Mouse (Mus musculus) limb, embryonic 10.5 days (tissue): ENCODE measurements around the gene G6pc3. TPM values are rescaled to one million over a fixed set of nuclear protein-coding genes. Genes with fewer than 3 reads are reported as not detected.

Experiments used
- DNase-seq: peaks from one replicate; pipeline ENCODE4 v3.0.0-alpha.2; 2017; ENCODE audit warnings: low spot score
- H3K27ac ChIP-seq: fragments of 300-500 bp; sonication (generic); 2 replicates; pipeline ENCODE4 v1.5.1; 2016; ENCODE audit warnings: mild to moderate bottlenecking
- H3K27me3 ChIP-seq: fragments of 300-500 bp; sonication (generic); 2 replicates; pipeline ENCODE4 v1.6.1; 2016; ENCODE audit warnings: low read depth, mild to moderate bottlenecking; ENCODE audit not compliant: poor library complexity, severe bottlenecking
- H3K36me3 ChIP-seq: fragments of 300-500 bp; sonication (generic); 2 replicates; pipeline ENCODE4 v1.6.1; 2016; ENCODE audit warnings: mild to moderate bottlenecking, moderate library complexity
- H3K4me1 ChIP-seq: fragments of 300-500 bp; sonication (generic); 2 replicates; pipeline ENCODE4 v1.6.1; 2016
- H3K4me3 ChIP-seq: fragments of 300-500 bp; sonication (generic); 2 replicates; pipeline ENCODE4 v1.5.1; 2016; ENCODE audit warnings: mild to moderate bottlenecking, moderate library complexity
- H3K9me3 ChIP-seq: fragments of 300-500 bp; sonication (generic); replicated peaks from 2 replicates; pipeline ENCODE4 v1.6.1; 2016; ENCODE audit warnings: mild to moderate bottlenecking
- WGBS: fragments of 180-500 bp; shearing (Covaris S2); methylation state at CpG from one replicate; pipeline ENCODE4 v1.1.7; 2016; 5-methylcytosine and 5-hydroxymethylcytosine counted together
- polyA plus RNA-seq: library from polyadenylated mRNA; unstranded; fragments of >200 nt; fragmentation: Nextera tagmentation; extraction: Ambion mirVana; gene quantifications from 2 replicates; pipeline ENCODE4 v1.2.1, GENCODE M21; 2016

Gene G6pc3
- polyA plus RNA-seq, 1 experiment from 2014 or later: 41.4 TPM

DNA sequence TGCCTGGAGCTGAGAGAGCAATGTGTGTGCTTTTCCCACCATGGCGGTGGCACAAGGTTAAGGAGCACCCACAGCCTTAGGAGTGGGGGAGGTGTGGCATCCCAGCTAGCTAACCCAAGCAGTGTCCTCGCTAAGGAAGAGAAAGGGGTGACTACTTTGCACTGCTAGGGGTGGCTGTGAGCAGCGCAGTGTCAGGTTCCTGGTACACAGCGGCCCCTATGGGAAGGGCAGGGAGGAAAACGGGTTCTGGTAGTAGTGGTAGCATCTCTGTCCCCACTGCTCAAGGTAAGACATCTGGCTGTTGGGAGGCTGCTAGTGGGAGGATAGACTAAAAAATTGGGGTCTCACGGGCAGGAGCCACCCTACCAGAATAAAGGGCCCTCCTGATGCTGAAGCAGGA lies 8.8 kb downstream of the G6pc3 start:
- no peaks in the 10 kb centered on the region for H3K27me3 ChIP-seq

DNA sequence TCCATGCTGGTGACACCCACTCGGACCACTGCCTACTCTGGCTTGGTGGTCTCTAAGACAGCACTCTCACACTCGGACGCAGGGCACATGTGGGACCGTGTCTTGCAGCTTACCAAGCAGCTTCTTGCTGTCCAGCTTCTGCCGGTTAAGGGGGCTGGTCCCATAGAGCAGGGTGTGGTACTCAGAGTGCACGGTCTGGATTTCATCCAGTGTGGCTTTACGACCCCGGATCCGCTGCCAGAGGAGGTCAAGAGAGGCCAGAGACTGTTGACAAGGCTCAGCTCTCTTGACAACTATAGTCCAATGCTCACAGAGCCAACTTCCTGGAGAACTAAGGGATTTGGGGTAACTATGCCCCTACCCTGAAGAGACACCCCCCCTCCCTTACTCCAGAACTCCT lies 10.4 kb downstream of the G6pc3 start:
- H3K4me1 ChIP-seq: peaks cover 31% of the 10 kb centered on the region

More for the DNA sequence above, 8.8 kb downstream of the G6pc3 start:
- Histone ChIP-seq H3K27ac (no peak overlapping the region), H3K9me3 (no peaks in the 10 kb centered on the region), H3K4me1 (peaks cover 31% of the 10 kb centered on the region), H3K4me3 (no peak overlapping the region), H3K36me3 (peaks cover 98% of the 10 kb centered on the region)
- WGBS: 61% methylated on average over 6 of the region's 6 CpGs
- DNase-seq: no peak

DNA sequence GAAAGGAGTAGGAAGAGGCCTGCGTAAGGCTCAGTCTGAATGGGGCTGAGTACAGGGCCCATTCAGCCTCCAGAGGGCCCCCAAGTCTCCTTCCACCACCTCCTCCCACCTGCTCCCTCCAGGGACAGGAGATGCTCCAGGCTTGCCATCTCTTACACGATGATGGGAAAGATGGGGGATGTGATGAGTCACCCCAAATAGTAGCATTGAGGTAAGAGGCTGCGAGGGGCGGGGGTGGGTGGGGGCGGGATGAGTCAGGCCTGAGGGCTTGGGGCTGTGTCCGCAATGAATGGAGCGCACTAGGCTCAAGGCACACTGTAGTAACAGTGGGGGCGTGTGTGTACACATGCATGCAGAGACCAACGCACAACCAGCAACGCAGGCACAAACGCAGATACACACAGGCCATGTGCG lies 12.0 kb downstream of the G6pc3 start:
- no peaks in the 10 kb centered on the region for H3K9me3 ChIP-seq
- H3K27ac ChIP-seq: peak overlapping the region; percentile 37; the same call in 1 of the 2 replicates
- H3K4me3 ChIP-seq: no peak overlapping the region
- peaks cover 33% of the 10 kb centered on the region for H3K4me1 ChIP-seq
- H3K27me3 ChIP-seq: peaks cover 4% of the 10 kb centered on the region
- DNase-seq: no peak
- H3K36me3 ChIP-seq: peaks cover 98% of the 10 kb centered on the region
- 80% methylated on average over 12 of the region's 12 CpGs for WGBS

More for the DNA sequence above, 10.4 kb downstream of the G6pc3 start:
- Histone ChIP-seq H3K4me3 (no peak overlapping the region), H3K36me3 (peaks cover 98% of the 10 kb centered on the region), H3K9me3 (no peaks in the 10 kb centered on the region), H3K27ac (peak overlapping the region; percentile 37; the same call in 1 of the 2 replicates), H3K27me3 (no peaks in the 10 kb centered on the region)
- DNase-seq: no peak
- 25% methylated on average over 9 of the region's 9 CpGs for WGBS

DNA sequence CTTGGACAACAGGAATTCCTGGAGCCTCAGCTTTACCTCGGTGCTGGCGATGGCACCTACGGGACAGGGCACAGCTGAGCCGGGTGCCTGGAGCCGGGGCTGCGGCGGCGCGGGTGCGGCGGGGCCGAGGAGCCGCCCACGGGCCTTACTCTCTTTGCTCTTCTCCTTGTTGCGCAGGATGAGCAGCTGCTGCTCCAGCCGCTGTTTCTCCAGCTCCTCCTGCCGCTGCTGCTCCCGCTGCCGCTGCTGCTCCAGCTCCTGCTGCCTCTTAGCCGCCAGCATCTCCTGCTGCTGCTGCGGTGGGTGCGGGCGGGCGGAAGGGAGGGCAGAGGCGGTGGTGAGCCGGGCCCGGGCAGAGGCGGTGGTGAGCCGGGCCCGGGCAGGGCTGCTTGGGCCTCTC lies 17.1 kb downstream of the G6pc3 start:
- peaks cover 9% of the 10 kb centered on the region for H3K27me3 ChIP-seq
- H3K36me3 ChIP-seq: peaks cover 52% of the 10 kb centered on the region
- peak overlapping the region; percentile 43; the same call in 1 of the 2 replicates for H3K27ac ChIP-seq
- 0 out of 2 replicates have a peak overlapping the region, but pooled peaks have one; percentile 23 for H3K4me3 ChIP-seq
- DNase-seq: no peak
- H3K9me3 ChIP-seq: no peaks in the 10 kb centered on the region
- peaks cover 53% of the 10 kb centered on the region for H3K4me1 ChIP-seq
- WGBS: 60% methylated on average over 30 of the region's 30 CpGs

DNA sequence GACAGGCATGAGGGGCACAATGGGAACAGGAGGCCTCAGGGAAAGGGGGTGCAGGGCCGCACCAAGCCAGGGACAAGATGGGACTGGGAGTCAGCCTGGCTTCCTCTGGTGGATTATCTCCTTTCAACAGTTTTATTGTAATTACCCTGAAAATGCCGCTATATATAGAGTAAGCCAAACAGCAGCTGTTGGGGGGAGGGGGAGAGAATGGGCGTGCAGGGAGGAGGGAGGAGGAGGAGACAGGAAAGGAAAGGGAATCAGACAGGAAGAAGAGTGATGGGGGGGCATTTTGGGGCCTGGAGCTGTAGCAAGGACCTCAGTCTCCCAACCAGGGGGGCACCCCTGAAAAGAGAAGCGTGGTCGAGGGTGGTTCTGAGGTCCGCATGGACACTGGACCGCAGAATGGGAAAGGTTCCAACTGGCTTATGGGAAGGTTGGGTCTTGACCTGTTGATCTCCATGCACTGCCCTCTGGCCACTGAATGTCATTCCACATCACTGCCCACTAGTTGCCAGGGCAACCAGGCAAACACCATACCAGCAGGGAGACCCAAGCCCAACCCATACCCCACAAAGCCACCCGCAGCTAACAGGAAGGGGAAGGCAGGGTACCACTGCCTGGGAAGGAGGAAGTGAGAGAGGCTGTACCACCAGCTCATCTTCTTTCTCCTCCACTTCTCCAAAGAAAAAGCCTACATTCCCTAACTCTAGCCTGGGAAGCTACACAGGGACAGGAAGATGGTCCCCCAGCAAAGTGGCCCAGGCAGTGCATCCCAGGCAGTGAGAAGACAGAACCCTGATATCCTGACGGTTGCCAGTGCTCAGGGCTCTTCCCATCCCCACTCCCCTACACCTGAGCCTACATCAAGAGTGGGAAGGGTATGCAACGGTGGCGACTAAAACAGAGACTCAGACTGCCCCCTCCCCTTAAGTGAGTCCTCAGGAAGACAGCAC lies 18.7 kb downstream of the G6pc3 start:
- Histone ChIP-seq H3K9me3 (no peaks in the 10 kb centered on the region), H3K27me3 (peaks cover 9% of the 10 kb centered on the region), H3K36me3 (peaks cover 38% of the 10 kb centered on the region), H3K27ac (peak overlapping the region; percentile 38; the same call in 1 of the 2 replicates), H3K4me3 (no peak overlapping the region), H3K4me1 (peaks cover 51% of the 10 kb centered on the region)
- DNase-seq: no peak
- WGBS: 64% methylated on average over 11 of the region's 11 CpGs

DNA sequence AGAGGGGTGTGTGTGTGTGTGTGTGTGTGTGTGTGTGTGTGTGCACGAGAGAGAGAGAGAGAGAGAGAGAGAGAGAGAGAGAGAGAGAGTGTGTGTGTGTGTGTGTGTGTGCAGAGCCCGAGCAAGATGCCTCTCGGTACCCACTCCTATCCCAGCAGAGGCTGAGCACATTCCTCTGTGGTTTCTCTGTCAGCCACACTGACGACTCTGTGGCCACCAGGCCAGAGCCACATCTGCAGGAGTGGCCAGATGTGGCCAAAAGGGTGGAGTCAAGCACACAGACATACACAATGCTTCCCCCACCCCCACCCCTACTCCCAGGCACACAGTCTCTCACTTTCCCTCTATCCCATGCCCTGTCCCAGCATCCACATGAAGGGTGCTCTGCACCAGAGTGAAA lies 19.4 kb downstream of the G6pc3 start:
- peak overlapping the region; percentile 38; the same call in 1 of the 2 replicates for H3K27ac ChIP-seq
- peaks cover 30% of the 10 kb centered on the region for H3K36me3 ChIP-seq
- peaks cover 9% of the 10 kb centered on the region for H3K27me3 ChIP-seq
- no peaks in the 10 kb centered on the region for H3K9me3 ChIP-seq
- H3K4me1 ChIP-seq: peaks cover 57% of the 10 kb centered on the region
- H3K4me3 ChIP-seq: no peak overlapping the region
- whole genome bisulfite sequencing: 60% methylated on average over 4 of the region's 4 CpGs
- DNase-seq: no peak

DNA sequence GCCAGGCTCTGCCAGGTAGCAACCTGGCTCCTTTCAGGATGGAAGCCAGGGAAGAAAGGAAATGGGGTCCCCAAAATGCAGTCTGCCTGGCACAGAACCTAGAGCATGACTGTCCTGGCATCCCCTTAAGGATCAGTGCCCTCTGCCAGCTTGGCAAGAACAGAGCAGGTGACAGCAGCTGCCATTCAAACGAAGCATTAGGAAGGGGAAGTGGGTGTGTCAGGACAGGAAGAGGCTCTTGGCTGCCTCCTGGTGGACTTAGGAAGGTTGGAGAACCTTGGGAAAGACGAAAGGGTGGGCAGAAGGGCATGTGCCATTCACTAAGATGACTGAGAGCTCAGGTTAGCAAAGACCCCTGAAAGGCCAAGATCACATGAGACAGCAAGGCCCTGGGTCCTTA lies 20.3 kb downstream of the G6pc3 start:
- peaks cover 22% of the 10 kb centered on the region for H3K36me3 ChIP-seq
- no peak overlapping the region for H3K27ac ChIP-seq
- peaks cover 9% of the 10 kb centered on the region for H3K27me3 ChIP-seq
- DNase-seq: no peak
- 17% methylated on average over 2 of the region's 2 CpGs for WGBS
- no peak overlapping the region for H3K4me3 ChIP-seq
- no peaks in the 10 kb centered on the region for H3K9me3 ChIP-seq
- H3K4me1 ChIP-seq: peaks cover 66% of the 10 kb centered on the region

DNA sequence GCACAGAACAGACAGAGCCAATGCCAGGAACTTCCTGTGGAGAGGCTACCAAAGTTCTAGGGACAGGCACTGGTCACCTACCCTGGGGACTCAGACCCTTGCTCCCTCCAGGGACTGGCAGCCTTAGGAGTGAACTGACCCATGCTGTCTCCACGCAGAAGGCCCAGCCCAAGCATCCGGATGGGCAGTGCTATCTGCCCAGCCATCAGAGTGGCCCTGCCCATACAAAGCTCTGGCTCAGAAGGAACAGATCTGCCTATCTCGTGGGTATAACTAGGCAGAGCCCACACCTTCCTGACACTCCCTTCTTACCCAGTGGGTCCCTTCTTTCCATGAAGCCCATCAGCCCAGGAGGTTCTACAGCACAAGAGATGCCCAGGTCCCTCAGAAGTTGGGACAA lies 20.8 kb downstream of the G6pc3 start:
- WGBS: 66% methylated on average over 3 of the region's 3 CpGs
- no peak for DNase-seq
- Histone ChIP-seq H3K27ac (no peak overlapping the region), H3K36me3 (peaks cover 17% of the 10 kb centered on the region), H3K27me3 (peaks cover 9% of the 10 kb centered on the region), H3K4me3 (no peak overlapping the region), H3K4me1 (peaks cover 70% of the 10 kb centered on the region), H3K9me3 (no peaks in the 10 kb centered on the region)

DNA sequence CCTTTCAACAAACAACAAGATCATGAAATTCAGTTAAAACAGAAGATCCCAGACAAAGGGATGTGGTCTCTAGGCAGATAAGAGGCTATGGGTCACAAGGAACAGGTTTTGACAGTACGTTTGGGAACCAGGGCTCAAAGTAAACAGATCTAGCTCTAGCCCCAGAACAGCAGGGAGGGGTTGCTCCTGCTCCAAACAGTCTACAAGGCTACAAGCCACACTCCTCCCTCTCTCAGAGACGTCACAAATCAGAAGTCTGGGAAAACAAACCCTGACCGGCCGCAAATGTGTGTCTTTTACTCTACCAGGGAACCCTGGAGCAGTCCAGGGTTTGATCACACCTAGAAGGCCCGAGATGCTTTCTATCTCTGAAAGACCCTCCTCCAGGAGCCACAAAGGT lies 21.6 kb downstream of the G6pc3 start:
- WGBS: 38% methylated on average over 5 of the region's 5 CpGs
- no peak for DNase-seq
- no peak overlapping the region for H3K4me3 ChIP-seq
- peaks cover 9% of the 10 kb centered on the region for H3K36me3 ChIP-seq
- 0 out of 2 replicates have a peak overlapping the region, but pooled peaks have one; percentile 28 for H3K27ac ChIP-seq
- peaks cover 78% of the 10 kb centered on the region for H3K4me1 ChIP-seq
- H3K27me3 ChIP-seq: peaks cover 9% of the 10 kb centered on the region
- no peaks in the 10 kb centered on the region for H3K9me3 ChIP-seq

DNA sequence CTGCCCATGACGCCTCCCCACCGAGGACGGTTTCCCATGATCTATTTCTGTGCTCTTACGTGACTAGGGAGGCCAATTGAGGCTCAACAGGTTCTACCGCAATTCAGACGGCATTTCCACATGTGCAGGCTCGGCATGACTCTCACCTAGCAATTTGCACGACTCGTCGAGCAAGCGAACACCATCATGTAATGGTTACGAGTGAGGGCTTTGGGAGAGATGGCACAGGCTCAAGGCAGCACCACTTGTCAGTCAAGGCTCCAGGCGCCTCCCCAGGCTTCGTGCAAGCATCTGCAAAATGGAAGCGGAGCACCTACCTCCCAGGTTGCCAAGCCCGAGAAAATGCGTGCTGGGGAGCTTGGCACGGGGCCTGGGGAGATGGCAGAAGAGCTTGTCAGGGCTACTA lies 22.5 kb downstream of the G6pc3 start:
- WGBS: 68% methylated on average over 18 of the region's 18 CpGs
- H3K36me3 ChIP-seq: no peaks in the 10 kb centered on the region
- peaks cover 79% of the 10 kb centered on the region for H3K4me1 ChIP-seq
- no peak overlapping the region for H3K27ac ChIP-seq
- H3K4me3 ChIP-seq: no peak overlapping the region
- no peaks in the 10 kb centered on the region for H3K27me3 ChIP-seq
- no peaks in the 10 kb centered on the region for H3K9me3 ChIP-seq
- DNase-seq: no peak

DNA sequence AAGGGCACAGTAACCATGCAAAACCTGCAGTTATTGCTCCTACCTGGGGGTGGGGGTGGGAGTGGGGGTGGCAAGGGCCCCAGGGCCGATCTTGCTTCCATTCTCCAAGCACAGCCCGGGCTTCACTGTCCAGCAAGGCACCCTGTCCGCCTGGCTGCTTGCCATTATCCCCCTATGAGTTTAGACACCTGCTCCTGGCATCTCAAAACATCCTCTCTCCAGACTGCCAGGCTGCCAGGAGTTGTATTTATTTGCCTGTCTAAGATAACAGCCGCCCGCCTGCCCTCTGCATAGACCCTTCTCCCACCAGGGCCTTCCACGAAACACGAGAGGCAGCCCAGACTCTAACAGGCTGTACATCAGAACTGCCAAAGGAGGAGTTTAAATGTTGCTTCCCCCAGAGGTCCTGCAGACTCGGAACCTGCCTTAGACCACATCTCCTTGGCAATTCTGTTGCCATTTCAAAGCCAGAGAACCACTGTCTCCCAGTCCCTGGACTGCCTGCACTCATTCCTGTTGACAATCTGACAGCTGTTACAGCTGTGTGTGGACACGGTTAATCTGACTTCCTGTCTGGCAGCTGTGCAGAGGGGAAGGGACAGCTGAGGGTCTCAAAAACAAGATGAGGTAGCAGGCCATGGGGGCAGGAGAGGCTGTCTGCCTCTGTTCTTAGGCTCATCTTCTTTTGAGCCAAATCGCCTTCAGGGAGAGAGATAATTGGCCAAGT lies 25.2 kb downstream of the G6pc3 start:
- H3K9me3 ChIP-seq: no peaks in the 10 kb centered on the region
- H3K4me3 ChIP-seq: no peak overlapping the region
- 63% methylated on average over 10 of the region's 10 CpGs for WGBS
- no peak for DNase-seq
- H3K27ac ChIP-seq: peak overlapping the region; percentile 44; the same call in 1 of the 2 replicates
- H3K27me3 ChIP-seq: no peaks in the 10 kb centered on the region
- peaks cover 81% of the 10 kb centered on the region for H3K4me1 ChIP-seq
- H3K36me3 ChIP-seq: no peaks in the 10 kb centered on the region; the same call in 1 of the 2 replicates

DNA sequence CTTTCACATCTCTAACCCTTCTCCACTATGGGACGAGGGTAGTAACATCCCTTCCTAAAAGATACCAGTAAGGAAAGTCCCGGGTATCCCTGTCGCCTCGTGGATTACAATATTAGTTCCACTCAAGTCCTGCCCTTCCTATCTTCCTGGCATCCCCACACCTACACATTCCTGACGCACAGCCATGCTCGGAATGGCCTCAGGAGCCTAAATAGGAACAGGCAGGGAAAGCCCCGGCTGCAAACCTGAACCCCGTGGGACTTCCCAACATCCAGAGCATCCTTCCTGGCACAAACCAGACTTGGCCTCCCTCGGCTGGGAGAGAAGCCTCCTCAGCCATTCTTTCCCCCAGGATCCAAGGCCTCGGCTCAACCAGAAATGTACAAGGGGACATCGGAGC lies 26.1 kb downstream of the G6pc3 start:
- Histone ChIP-seq H3K4me1 (peaks cover 82% of the 10 kb centered on the region), H3K27me3 (no peaks in the 10 kb centered on the region), H3K36me3 (no peaks in the 10 kb centered on the region; the same call in 1 of the 2 replicates), H3K4me3 (peak overlapping the region; percentile 24; the same call in 1 of the 2 replicates), H3K27ac (0 out of 2 replicates have a peak overlapping the region, but pooled peaks have one; percentile 26), H3K9me3 (no peaks in the 10 kb centered on the region)
- DNase-seq: no peak
- 85% methylated on average over 11 of the region's 11 CpGs for WGBS
